Mouse (Mus musculus) lung, postnatal 0 days (tissue): Measurements from ENCODE around the gene Gabbr2.
A peak's percentile ranks its signal among the peaks of the same experiment; 100 is the strongest.

ENCODE experiments used
- CTCF ChIP-seq: IDR thresholded peaks from 2 replicates; pipeline ENCODE4 v1.5.1; 2016; ENCODE audit warnings: antibody characterized with exemption, mild to moderate bottlenecking
- EP300 ChIP-seq: IDR thresholded peaks from 2 replicates; pipeline ENCODE4 v1.6.1; 2016; ENCODE audit warnings: antibody characterized with exemption, mild to moderate bottlenecking, control low read depth

- TF ChIP-seq CTCF (peak; percentile 58), EP300 (no peak)
Observed at GRCm38 (mm10) chr4:46665371-46665774, 326.3 kb downstream of the Gabbr2 start.
